Mouse (Mus musculus): ENCODE measurements around the gene Cd109.
A peak's percentile ranks its signal among the peaks of the same experiment; 100 is the strongest.

The Cd109 gene

DNA sequence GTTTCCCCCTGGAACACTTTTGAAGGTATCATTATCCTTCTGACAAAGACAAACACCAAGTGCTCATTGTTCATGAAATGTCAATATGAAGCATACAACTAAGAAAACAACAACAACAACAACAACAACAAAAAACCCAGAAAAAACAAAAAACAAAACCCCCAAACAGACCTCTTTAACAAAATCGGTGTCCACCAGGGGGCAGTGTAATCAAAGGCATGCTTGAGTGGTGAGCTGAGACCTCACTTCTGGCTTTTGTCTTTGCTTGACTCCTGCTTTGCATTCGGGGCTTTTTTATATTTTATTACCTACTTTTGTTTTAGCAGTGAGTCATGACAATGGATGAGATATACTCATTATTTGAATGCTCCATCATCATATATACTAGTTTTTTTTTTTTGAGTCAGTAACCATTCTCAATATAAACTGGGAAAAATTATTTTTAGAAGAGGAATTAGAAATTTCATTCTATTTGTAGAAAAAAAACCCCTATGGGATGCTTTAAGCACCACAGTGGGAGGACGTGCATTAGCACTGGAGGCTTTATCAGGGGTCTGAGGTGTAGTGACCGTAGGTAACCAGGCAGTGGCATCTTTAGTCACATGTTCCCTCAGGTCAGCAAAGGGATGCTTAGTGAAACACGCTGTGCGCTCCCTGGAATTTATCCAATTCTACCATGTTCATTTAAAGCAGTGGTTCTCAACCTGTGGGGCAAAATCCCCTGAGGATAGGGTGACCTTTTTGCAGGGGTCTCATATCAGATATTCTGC lies 30.8 kb downstream of the Cd109 start:
- DNase-seq, result peak; percentile 37

DNA sequence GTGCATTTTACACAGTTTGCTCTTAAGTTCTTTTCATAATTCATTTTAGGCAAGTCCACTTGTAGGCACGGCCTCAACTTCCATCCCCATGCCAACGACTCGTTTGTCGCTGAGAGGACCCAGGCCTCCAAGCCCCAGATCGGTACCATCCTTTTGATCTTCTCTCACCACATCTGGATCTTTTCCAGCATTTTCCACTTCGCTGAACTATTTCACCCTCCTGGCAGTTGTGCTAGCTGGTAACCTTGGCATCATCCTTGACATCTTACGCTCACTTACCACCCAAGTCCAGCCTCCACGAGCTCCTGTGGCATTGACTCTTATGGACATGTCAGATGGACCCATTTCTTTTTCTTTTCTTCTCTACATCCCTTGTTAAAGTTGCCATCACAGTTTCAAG lies 33.3 kb downstream of the Cd109 start:
- DNase-seq, result no peak

DNA sequence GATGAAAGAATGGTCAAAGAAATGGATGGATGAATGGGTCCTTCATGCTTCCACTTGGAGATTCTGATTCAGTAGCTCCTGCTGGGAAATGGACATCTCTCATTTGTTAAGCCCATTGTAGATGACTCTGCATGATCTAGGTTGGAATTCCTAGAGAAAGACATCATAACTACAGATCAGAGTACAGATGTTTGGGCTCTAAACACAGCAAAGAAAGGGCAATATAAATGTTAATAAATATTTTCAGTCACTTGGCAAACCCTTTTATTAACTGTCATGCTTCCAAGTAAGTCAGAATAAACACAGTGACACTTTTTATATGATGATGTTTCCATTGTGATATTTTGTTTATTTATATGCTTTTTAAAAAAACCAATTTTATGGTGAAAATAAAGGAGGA lies 34.1 kb downstream of the Cd109 start:
- no peak for DNase-seq

- DNase-seq, result no peak
These were observed 42.2 kb downstream of the Cd109 start for GRCm38 (mm10) chr9:78657564-78657963.

- no peak for DNase-seq
These were observed 56.2 kb downstream of the Cd109 start for GRCm38 (mm10) chr9:78671446-78671985.

DNA sequence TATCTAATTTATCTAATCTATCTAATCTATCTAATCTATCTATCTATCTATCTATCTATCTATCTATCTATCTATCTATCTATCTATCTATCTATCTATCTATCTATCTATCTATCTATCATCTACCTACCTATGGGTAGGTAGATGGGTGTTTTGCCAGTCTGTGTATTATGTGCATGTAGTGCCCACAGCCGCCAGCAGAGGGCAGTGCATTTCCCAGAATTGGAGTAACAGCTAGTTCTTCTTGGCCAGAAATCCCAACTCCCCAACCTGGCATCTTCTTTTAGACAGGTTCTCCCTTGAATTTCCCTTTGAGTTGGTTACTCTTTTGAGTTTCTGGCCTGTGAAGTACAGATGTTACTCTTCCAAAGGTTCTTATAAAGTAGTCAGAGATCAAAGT lies 85.3 kb downstream of the Cd109 start:
- DNase-seq, result peak; percentile 75

GRCm38 (mm10) chr9:78702509-78703239 lies 87.3 kb downstream of the Cd109 start:
- DNase-seq, result no peak

GRCm38 (mm10) chr9:78720888-78721798 lies 105.8 kb downstream of the Cd109 start:
- DNase-seq, result peak; percentile 62

DNA sequence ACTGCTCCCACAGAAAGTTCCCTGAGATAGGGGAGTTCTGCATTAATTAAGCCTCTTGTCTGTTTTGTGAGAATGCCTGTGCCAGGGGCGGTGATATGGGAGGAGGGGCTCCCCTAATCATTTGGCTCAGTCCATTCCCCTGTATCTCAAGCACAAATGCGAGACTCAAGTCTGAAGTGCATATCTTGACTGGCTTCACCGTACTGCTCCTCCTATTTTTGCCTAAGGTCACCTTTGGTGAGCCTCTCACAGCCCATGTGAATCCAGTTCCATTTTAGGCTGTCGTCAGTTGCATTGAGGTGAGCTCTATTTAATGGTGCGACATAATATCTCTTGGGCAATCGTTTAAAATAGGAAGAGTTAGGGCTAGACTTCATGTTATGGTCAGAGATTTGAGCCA lies 116.6 kb downstream of the Cd109 start:
- no peak for DNase-seq

- DNase-seq, result no peak
These were observed 120.2 kb downstream of the Cd109 start for GRCm38 (mm10) chr9:78735519-78735918.

DNA sequence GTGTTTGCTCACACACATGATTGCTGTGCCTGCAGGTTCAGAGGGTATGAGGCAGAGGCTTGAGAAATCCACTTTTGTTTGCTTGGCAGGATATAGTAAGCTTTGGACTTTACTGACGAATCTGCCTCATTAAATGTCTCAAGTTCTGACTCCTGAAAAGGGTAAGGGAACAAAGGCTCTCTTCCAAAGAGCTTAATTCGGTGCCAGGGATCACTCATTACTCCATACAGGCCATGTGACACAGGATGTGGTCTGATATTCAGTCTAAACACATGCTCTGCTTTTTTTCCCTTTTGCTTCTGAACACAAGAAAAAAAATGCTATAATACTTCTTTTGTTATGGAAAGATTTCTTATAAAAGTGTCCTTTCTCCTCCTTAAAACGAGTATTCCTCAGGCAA lies 126.7 kb downstream of the Cd109 start:
- DNase-seq, result peak; percentile 54

DNA sequence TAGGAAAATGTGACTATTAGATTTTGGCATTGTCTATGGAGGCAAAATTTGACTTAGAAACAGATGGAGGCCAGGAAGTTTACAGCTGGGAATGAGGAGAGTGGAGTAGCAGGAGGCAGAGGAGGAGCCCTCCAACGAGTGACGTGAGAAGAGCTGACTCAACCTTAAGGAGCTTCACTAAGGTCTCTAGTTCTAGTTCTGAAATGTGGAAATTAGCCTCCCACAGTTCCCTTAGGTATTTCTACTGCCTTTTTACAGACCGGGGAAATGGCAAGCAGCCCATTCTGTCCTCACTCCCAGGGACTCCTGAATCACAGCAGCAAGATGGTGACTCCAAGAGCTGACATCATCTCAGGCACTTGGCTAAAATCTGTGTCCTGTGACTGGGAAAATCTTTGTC lies 134.9 kb downstream of the Cd109 start:
- no peak for DNase-seq

Data from kidney, adult 9 months (tissue).